Mouse (Mus musculus) liver, postnatal 0 days (tissue): Measurements from ENCODE around the gene Akap7.

Source experiments
- CTCF ChIP-seq: sonication (generic); IDR thresholded peaks from 2 replicates; pipeline ENCODE4 v1.5.1; 2016; ENCODE audit warnings: antibody characterized with exemption, low read depth
- EP300 ChIP-seq: IDR thresholded peaks from 2 replicates; pipeline ENCODE4 v1.6.1; 2016; ENCODE audit warnings: antibody characterized with exemption, low read depth, mild to moderate bottlenecking

GRCm38 (mm10) chr10:25198048-25198447, 109.6 kb downstream of the Akap7 start:
- TF ChIP-seq CTCF (no peak), EP300 (no peak)
